In the genomic region with DNA sequence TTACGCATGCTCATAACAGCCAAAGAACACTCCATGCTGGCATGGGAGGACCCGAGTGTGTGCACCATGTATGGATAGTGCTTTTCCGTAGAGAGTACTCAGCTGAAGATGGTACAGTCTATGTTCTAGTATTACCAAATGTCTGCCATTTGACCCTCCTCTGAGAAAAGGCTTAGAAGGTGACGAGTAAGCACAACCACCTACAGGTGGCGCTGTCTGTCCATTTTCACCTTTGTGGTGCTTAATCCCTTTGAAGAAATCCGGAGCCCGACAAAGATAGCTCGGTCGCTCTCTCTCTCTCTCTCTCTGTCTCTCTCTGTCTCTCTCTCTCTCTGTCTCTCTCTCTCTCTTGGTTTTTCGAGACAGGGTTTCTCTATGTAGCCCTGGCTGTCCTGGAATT, we compare ENCODE assay signal across 9 mouse cellular contexts. TPM values are rescaled to one million over a fixed set of nuclear protein-coding genes. Genes with fewer than 3 reads are reported as not detected.
DNase-seq lines count a peak whose midpoint lies in the region; ATAC-seq lines count a peak whose summit lies in the region.
"Had no signal": no experiment of that assay in that cellular context is flagged by ENCODE, and none has a peak within 500 bp of the region (broad histone marks: within the 10 kb centered on the region; RNA-seq: fewer than 3 reads in every experiment).

No protein-coding gene starts in this region.

- peaks cover 11% of the 10 kb centered on the region; the same call in 1 of the 2 replicates for H3K4me1 ChIP-seq in heart, embryonic 10.5 days
- H3K4me1 ChIP-seq in kidney, embryonic 14.5 days (ENCODE audit: control insufficient read depth, insufficient read depth, low read length): peaks cover 5% of the 10 kb centered on the region; the same call in 1 of the 2 replicates
- H3K4me1 ChIP-seq: embryonic facial prominence, embryonic 15.5 days had no signal

- intact Hi-C loops in heart, postnatal 10 days (cut with DNase I): loop anchor here (5.0 kb wide), 1 partner anchor 436 kb away; no protein-coding TSS in a partner anchor

- H3K4me2 ChIP-seq in kidney, embryonic 14.5 days (replicated peaks; ENCODE audit: low read depth, low read length): no peak overlapping the region
- H3K4me2 ChIP-seq: embryonic facial prominence, embryonic 15.5 days had no signal

- H3K4me3 ChIP-seq in heart, embryonic 10.5 days: no peak overlapping the region
- H3K4me3 ChIP-seq in kidney, embryonic 14.5 days (ENCODE audit: low read length): no peak overlapping the region
- H3K4me3 ChIP-seq: embryonic facial prominence, embryonic 15.5 days had no signal

- ATAC-seq in kidney, embryonic 14.5 days (ENCODE audit: low FRiP score, low TSS enrichment): peak; percentile 30; the same call in 1 of the 2 replicates
- peak; percentile 41 for ATAC-seq in megakaryocyte, adult 5-6 weeks (ENCODE audit: poor library complexity, severe bottlenecking)

- H3K9me3 ChIP-seq in heart, embryonic 10.5 days: no peaks in the 10 kb centered on the region
- no peaks in the 10 kb centered on the region for H3K9me3 ChIP-seq in kidney, embryonic 14.5 days (ENCODE audit: control insufficient read depth, low read length)
- H3K9me3 ChIP-seq: embryonic facial prominence, embryonic 15.5 days had no signal

- 40% methylated on average over 10 of the region's 10 CpGs for WGBS in heart, embryonic 10.5 days
- 45% methylated on average over 10 of the region's 10 CpGs for WGBS in kidney, embryonic 14.5 days

- no peaks in the 10 kb centered on the region for H3K36me3 ChIP-seq in heart, embryonic 10.5 days
- H3K36me3 ChIP-seq in kidney, embryonic 14.5 days (ENCODE audit: control insufficient read depth, insufficient read depth, low read length): no peaks in the 10 kb centered on the region
- H3K36me3 ChIP-seq: embryonic facial prominence, embryonic 15.5 days had no signal

- peaks cover 15% of the 10 kb centered on the region for H3K27me3 ChIP-seq in heart, embryonic 10.5 days (ENCODE audit: insufficient read depth, poor library complexity, severe bottlenecking)
- H3K27me3 ChIP-seq in kidney, embryonic 14.5 days (ENCODE audit: control insufficient read depth, insufficient read depth, low read length): no peaks in the 10 kb centered on the region
- H3K27me3 ChIP-seq: embryonic facial prominence, embryonic 15.5 days had no signal

- H3K27ac ChIP-seq in heart, embryonic 10.5 days: no peak overlapping the region
- H3K27ac ChIP-seq in kidney, embryonic 14.5 days (ENCODE audit: low read depth, low read length): no peak overlapping the region
- H3K27ac ChIP-seq: embryonic facial prominence, embryonic 15.5 days had no signal

- peak; percentile 51 to 78 for DNase-seq in heart, postnatal 10 days
- no peak for DNase-seq in heart, embryonic 10.5 days (ENCODE audit: low spot score)
- DNase-seq in A20 (ENCODE audit: low read depth, low spot score): peak; percentile 89
- peak; percentile 91 for DNase-seq in NIH3T3 (ENCODE audit: low read depth)
- DNase-seq in cerebellum, postnatal 14 days: peak; percentile 78 to 88
- peak; percentile 72 for DNase-seq in thymus, postnatal 14 days

- no peak overlapping the region for H3K9ac ChIP-seq in kidney, embryonic 14.5 days (ENCODE audit: low read depth, low read length)
- H3K9ac ChIP-seq: embryonic facial prominence, embryonic 15.5 days had no signal

RNA-seq across cellular contexts. Expression of a gene that starts 10.8 kb away (rescaled TPM):
- 10 to 100 TPM; 22.3 to 44.6 TPM for total RNA-seq in heart, postnatal 10 days (2021)
- 21.1 and 27.9 TPM in 2 replicates for polyA plus RNA-seq in heart, embryonic 10.5 days (2016; fragmentation: Nextera tagmentation; extraction: Ambion mirVana)
- polyA plus RNA-seq in kidney, embryonic 14.5 days (2014; fragmentation: Nextera tagmentation; extraction: Ambion mirVana): 19.2 and 25.4 TPM in 2 replicates
- 15.2 and 17.2 TPM in 2 replicates for total RNA-seq in megakaryocyte, adult 5-6 weeks (2015)
- 8.8 and 15.5 TPM in 2 replicates for total RNA-seq in megakaryocyte, adult 5-6 weeks (2017)

RNA-seq across cellular contexts. Expression of a gene that starts 33.2 kb away (rescaled TPM):
- total RNA-seq in heart, postnatal 10 days (2021): 10 to 100 TPM; 45.0 to 46.7 TPM
- 20.4 and 24.5 TPM in 2 replicates for polyA plus RNA-seq in heart, embryonic 10.5 days (2016; fragmentation: Nextera tagmentation; extraction: Ambion mirVana)
- 16.4 and 22.6 TPM in 2 replicates for polyA plus RNA-seq in kidney, embryonic 14.5 days (2014; fragmentation: Nextera tagmentation; extraction: Ambion mirVana)
- total RNA-seq in megakaryocyte, adult 5-6 weeks (2015): 5.0 and 5.3 TPM in 2 replicates
- total RNA-seq in megakaryocyte, adult 5-6 weeks (2017): 3.1 and 6.0 TPM in 2 replicates

RNA-seq across cellular contexts. Expression of a gene that starts 36.1 kb away (rescaled TPM):
- not detected for total RNA-seq in heart, postnatal 10 days (2021)
- polyA plus RNA-seq in heart, embryonic 10.5 days (2016; fragmentation: Nextera tagmentation; extraction: Ambion mirVana): not detected in 2 replicates
- polyA plus RNA-seq in kidney, embryonic 14.5 days (2014; fragmentation: Nextera tagmentation; extraction: Ambion mirVana): 0.14 TPM in 1 of 2 replicates, not detected in the other
- not detected in 2 replicates for total RNA-seq in megakaryocyte, adult 5-6 weeks (2015)
- total RNA-seq in megakaryocyte, adult 5-6 weeks (2017): not detected in 2 replicates

RNA-seq across cellular contexts. Expression of a gene that starts 37.2 kb away (rescaled TPM):
- total RNA-seq in heart, postnatal 10 days (2021): 1 to 10 TPM; 2.8 to 5.0 TPM
- 11.6 and 13.6 TPM in 2 replicates for polyA plus RNA-seq in heart, embryonic 10.5 days (2016; fragmentation: Nextera tagmentation; extraction: Ambion mirVana)
- polyA plus RNA-seq in kidney, embryonic 14.5 days (2014; fragmentation: Nextera tagmentation; extraction: Ambion mirVana): 14.5 and 18.6 TPM in 2 replicates
- 0.65 and 1.2 TPM in 2 replicates for total RNA-seq in megakaryocyte, adult 5-6 weeks (2015)
- total RNA-seq in megakaryocyte, adult 5-6 weeks (2017): 0.70 and 0.81 TPM in 2 replicates

Comparison
In these comparisons a context has a peak if more than half of its experiments do, and no peak if none do; other contexts are left out.
1. RNA of a gene that starts 33.2 kb away (total RNA-seq): 45.0 to 46.7 TPM in heart, postnatal 10 days; 3.1 to 6.0 TPM in megakaryocyte, adult 5-6 weeks; every median in the first group is over 4 times any median in the second.